Mouse (Mus musculus) spleen, adult 2 months (tissue): ENCODE data around the gene Kctd19.

ENCODE experiments used
- CTCF ChIP-seq: fragments of 200-500 bp; IDR thresholded peaks from 2 replicates; pipeline ENCODE4 v1.5.1; 2011; ENCODE audit warnings: mild to moderate bottlenecking, inconsistent platforms; ENCODE audit not compliant: insufficient read depth, insufficient read length, insufficient replicate concordance; ENCODE audit errors: extremely low read depth
- POLR2A ChIP-seq: fragments of 200-500 bp; IDR thresholded peaks from 2 replicates; pipeline ENCODE4 v1.6.1; 2011; ENCODE audit warnings: low read depth, low read length, inconsistent platforms

GRCm38 (mm10) chr8:105400016-105400415 lies 13.3 kb downstream of the Kctd19 start:
- no peak for TF ChIP-seq POLR2A
- no peak for TF ChIP-seq CTCF
